Mouse (Mus musculus): ENCODE measurements at regions not wholly inside any gene's neighbourhood (a gene's known extent, or its start where the extent isn't known, plus 50 kb on each side); places are given as distances from the start of the nearest gene placed in this dataset.

GRCm38 (mm10) chr13:90424541-90424940 lies 335.1 kb upstream of the Xrcc4 start:
- WGBS (ENCODE audit: insufficient replicate concordance), result 84% methylated on average over 5 of the region's 5 CpGs
- no peak for ATAC-seq (replicated peaks; ENCODE audit: insufficient number of reproducible peaks, low FRiP score, low TSS enrichment)

GRCm38 (mm10) chr13:90420966-90421365 lies 331.6 kb upstream of the Xrcc4 start:
- ATAC-seq (replicated peaks; ENCODE audit: insufficient number of reproducible peaks, low FRiP score, low TSS enrichment), result no peak

More at GRCm38 (mm10) chr13:90424541-90424940, 335.1 kb upstream of the Xrcc4 start:
- Histone ChIP-seq H3K27me3 (ENCODE audit: control insufficient read depth, insufficient read depth, low read length) (no peaks in the 10 kb centered on the region), H3K9ac (ENCODE audit: low read depth, low read length) (no peak overlapping the region), H3K4me1 (ENCODE audit: control insufficient read depth, insufficient read depth, low read length) (no peaks in the 10 kb centered on the region), H3K4me3 (ENCODE audit: low read depth, low read length) (no peak overlapping the region), H3K4me2 (no peak overlapping the region), H3K9me3 (replicated peaks; ENCODE audit: control insufficient read depth, low read length) (0 out of 2 replicates have a peak, but pooled peaks cover 1% of the 10 kb centered on the region), H3K36me3 (ENCODE audit: control insufficient read depth, insufficient read depth, low read length) (no peaks in the 10 kb centered on the region), H3K27ac (ENCODE audit: low read depth, low read length) (no peak overlapping the region)

GRCm38 (mm10) chr13:90404392-90404791 lies 315.0 kb upstream of the Xrcc4 start:
- Histone ChIP-seq H3K9me3 (replicated peaks; ENCODE audit: control insufficient read depth, low read length) (no peaks in the 10 kb centered on the region), H3K4me2 (no peak overlapping the region), H3K4me1 (ENCODE audit: control insufficient read depth, insufficient read depth, low read length) (no peaks in the 10 kb centered on the region), H3K27ac (ENCODE audit: low read depth, low read length) (no peak overlapping the region), H3K27me3 (ENCODE audit: control insufficient read depth, insufficient read depth, low read length) (no peaks in the 10 kb centered on the region), H3K36me3 (ENCODE audit: control insufficient read depth, insufficient read depth, low read length) (no peaks in the 10 kb centered on the region), H3K4me3 (ENCODE audit: low read depth, low read length) (no peak overlapping the region), H3K9ac (ENCODE audit: low read depth, low read length) (no peak overlapping the region)
- WGBS (ENCODE audit: insufficient replicate concordance), result 84% methylated on average over 4 of the region's 4 CpGs
- ATAC-seq (replicated peaks; ENCODE audit: insufficient number of reproducible peaks, low FRiP score, low TSS enrichment), result no peak

More at GRCm38 (mm10) chr13:90420966-90421365, 331.6 kb upstream of the Xrcc4 start:
- Histone ChIP-seq H3K4me1 (ENCODE audit: control insufficient read depth, insufficient read depth, low read length) (0 out of 2 replicates have a peak, but pooled peaks cover 3% of the 10 kb centered on the region), H3K4me3 (ENCODE audit: low read depth, low read length) (no peak overlapping the region), H3K9me3 (replicated peaks; ENCODE audit: control insufficient read depth, low read length) (no peaks in the 10 kb centered on the region), H3K4me2 (no peak overlapping the region), H3K36me3 (ENCODE audit: control insufficient read depth, insufficient read depth, low read length) (no peaks in the 10 kb centered on the region), H3K9ac (ENCODE audit: low read depth, low read length) (no peak overlapping the region), H3K27me3 (ENCODE audit: control insufficient read depth, insufficient read depth, low read length) (no peaks in the 10 kb centered on the region), H3K27ac (ENCODE audit: low read depth, low read length) (no peak overlapping the region)
- WGBS (ENCODE audit: insufficient replicate concordance), result 64% methylated on average over 4 of the region's 4 CpGs

GRCm38 (mm10) chr13:90402061-90402460 lies 312.7 kb upstream of the Xrcc4 start:
- H3K9me3 ChIP-seq (replicated peaks; ENCODE audit: control insufficient read depth, low read length), result no peaks in the 10 kb centered on the region
- H3K36me3 ChIP-seq (ENCODE audit: control insufficient read depth, insufficient read depth, low read length), result no peaks in the 10 kb centered on the region
- no peak overlapping the region for H3K9ac ChIP-seq (ENCODE audit: low read depth, low read length)
- no peak overlapping the region for H3K4me2 ChIP-seq
- no peaks in the 10 kb centered on the region for H3K27me3 ChIP-seq (ENCODE audit: control insufficient read depth, insufficient read depth, low read length)
- ATAC-seq (replicated peaks; ENCODE audit: insufficient number of reproducible peaks, low FRiP score, low TSS enrichment), result no peak
- no peak overlapping the region for H3K27ac ChIP-seq (ENCODE audit: low read depth, low read length)
- H3K4me3 ChIP-seq (ENCODE audit: low read depth, low read length), result no peak overlapping the region
- WGBS (ENCODE audit: insufficient replicate concordance), result 59% methylated on average over 1 of the region's 1 CpGs
- no peaks in the 10 kb centered on the region for H3K4me1 ChIP-seq (ENCODE audit: control insufficient read depth, insufficient read depth, low read length)

- no peak overlapping the region for H3K4me2 ChIP-seq
- no peak overlapping the region for H3K9ac ChIP-seq (ENCODE audit: low read depth, low read length)
- ATAC-seq (replicated peaks; ENCODE audit: insufficient number of reproducible peaks, low FRiP score, low TSS enrichment), result no peak
- no peak overlapping the region for H3K4me3 ChIP-seq (ENCODE audit: low read depth, low read length)
- 83% methylated on average over 1 of the region's 1 CpGs for WGBS (ENCODE audit: insufficient replicate concordance)
- H3K27ac ChIP-seq (ENCODE audit: low read depth, low read length), result no peak overlapping the region
- H3K4me1 ChIP-seq (ENCODE audit: control insufficient read depth, insufficient read depth, low read length), result no peaks in the 10 kb centered on the region
- no peaks in the 10 kb centered on the region for H3K9me3 ChIP-seq (replicated peaks; ENCODE audit: control insufficient read depth, low read length)
- H3K36me3 ChIP-seq (ENCODE audit: control insufficient read depth, insufficient read depth, low read length), result no peaks in the 10 kb centered on the region
- H3K27me3 ChIP-seq (ENCODE audit: control insufficient read depth, insufficient read depth, low read length), result no peaks in the 10 kb centered on the region
These were observed 312.1 kb upstream of the Xrcc4 start for GRCm38 (mm10) chr13:90401496-90401895.

DNA sequence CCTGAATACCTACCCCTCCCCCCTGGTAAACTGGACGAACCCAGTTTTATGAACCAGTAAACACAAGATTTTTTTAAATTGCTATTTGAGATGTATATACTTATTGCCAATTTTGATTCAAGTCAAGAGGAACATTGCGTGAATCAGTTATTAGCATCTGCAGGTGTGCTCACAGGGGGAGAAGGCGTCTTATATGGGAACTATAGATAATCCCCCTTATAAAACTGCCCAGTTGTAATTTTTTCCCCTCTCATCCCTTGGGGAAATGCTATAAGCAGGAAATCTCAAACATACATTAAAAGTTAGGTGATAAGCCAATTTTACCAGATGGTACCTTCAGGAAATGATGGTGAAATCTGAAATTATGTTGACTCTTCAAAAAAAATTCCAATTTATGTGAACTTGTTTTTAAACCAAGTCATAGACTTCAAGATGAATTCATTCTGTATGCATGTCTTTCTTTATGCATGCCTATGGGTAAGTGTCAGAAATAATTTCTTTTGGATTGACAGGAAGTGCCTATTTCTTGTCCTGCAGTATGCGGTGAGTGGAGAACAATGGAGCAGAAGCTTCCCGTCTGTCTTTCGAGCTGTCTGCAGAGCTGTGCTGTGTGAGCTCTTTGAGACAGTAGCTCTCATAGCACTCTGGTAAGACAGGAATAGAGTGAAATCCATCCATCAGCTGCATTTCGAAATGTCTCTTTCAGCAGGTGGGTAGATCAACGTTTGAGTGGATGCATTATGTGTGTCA lies 306.0 kb upstream of the Xrcc4 start:
- no peak for ATAC-seq (replicated peaks; ENCODE audit: insufficient number of reproducible peaks, low FRiP score, low TSS enrichment)
- H3K4me2 ChIP-seq, result no peak overlapping the region
- no peaks in the 10 kb centered on the region for H3K36me3 ChIP-seq (ENCODE audit: control insufficient read depth, insufficient read depth, low read length)
- no peaks in the 10 kb centered on the region for H3K4me1 ChIP-seq (ENCODE audit: control insufficient read depth, insufficient read depth, low read length)
- H3K9me3 ChIP-seq (replicated peaks; ENCODE audit: control insufficient read depth, low read length), result no peaks in the 10 kb centered on the region
- H3K27ac ChIP-seq (ENCODE audit: low read depth, low read length), result no peak overlapping the region
- H3K9ac ChIP-seq (ENCODE audit: low read depth, low read length), result no peak overlapping the region
- no peaks in the 10 kb centered on the region for H3K27me3 ChIP-seq (ENCODE audit: control insufficient read depth, insufficient read depth, low read length)
- WGBS (ENCODE audit: insufficient replicate concordance), result 69% methylated on average over 8 of the region's 8 CpGs
- no peak overlapping the region for H3K4me3 ChIP-seq (ENCODE audit: low read depth, low read length)

DNA sequence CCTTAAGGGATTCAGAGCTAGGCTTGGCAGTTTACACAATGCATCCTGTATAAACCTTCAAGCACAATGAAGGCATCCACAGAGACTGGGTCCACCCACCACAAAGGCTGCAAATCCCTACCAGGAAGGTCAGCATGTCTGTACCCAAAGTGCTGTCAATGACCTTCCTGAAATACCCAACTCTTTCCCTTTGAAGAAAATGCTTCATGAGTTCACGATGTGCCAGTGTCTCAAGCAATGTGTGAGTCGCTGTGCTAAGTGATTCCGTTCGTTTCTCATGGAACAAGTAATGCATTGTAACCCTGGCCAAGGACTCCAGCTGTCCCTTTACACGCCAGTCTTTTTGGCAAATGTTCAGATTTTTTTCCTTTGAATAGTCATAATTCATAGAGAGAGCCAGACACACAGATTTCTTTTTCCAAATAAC lies 305.4 kb upstream of the Xrcc4 start:
- H3K27ac ChIP-seq (ENCODE audit: low read depth, low read length), result no peak overlapping the region

DNA sequence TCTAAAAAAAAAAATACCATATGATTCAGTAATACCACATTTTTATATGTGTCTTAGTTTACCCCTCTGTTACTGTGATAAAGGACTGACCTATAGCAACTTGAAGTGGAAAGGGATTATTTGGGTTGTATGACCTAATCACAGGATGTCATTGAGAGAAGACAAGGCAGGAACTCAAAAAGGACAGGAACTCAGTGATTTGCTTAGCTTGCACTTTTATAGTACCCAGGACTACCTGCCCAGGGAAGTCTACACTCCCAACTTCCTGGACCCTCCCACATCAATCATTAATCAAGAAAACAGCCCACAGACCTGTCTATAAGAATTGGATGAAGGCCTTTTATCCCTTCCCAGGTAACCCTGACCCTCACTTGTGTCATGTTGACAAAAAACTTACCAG lies 303.0 kb upstream of the Xrcc4 start:
- no peak for ATAC-seq (replicated peaks; ENCODE audit: insufficient number of reproducible peaks, low FRiP score, low TSS enrichment)
- Histone ChIP-seq H3K36me3 (ENCODE audit: control insufficient read depth, insufficient read depth, low read length) (no peaks in the 10 kb centered on the region), H3K27ac (ENCODE audit: low read depth, low read length) (no peak overlapping the region), H3K9ac (ENCODE audit: low read depth, low read length) (no peak overlapping the region), H3K9me3 (replicated peaks; ENCODE audit: control insufficient read depth, low read length) (no peaks in the 10 kb centered on the region), H3K4me1 (ENCODE audit: control insufficient read depth, insufficient read depth, low read length) (peaks cover 5% of the 10 kb centered on the region; the same call in 1 of the 2 replicates), H3K27me3 (ENCODE audit: control insufficient read depth, insufficient read depth, low read length) (no peaks in the 10 kb centered on the region), H3K4me2 (no peak overlapping the region), H3K4me3 (ENCODE audit: low read depth, low read length) (no peak overlapping the region)

More for the DNA sequence above, 305.4 kb upstream of the Xrcc4 start:
- no peak; the same call in 1 of the 2 replicates for ATAC-seq (replicated peaks; ENCODE audit: insufficient number of reproducible peaks, low FRiP score, low TSS enrichment)
- no peaks in the 10 kb centered on the region for H3K27me3 ChIP-seq (ENCODE audit: control insufficient read depth, insufficient read depth, low read length)
- 64% methylated on average over 5 of the region's 5 CpGs for whole genome bisulfite sequencing (ENCODE audit: insufficient replicate concordance)
- H3K9me3 ChIP-seq (replicated peaks; ENCODE audit: control insufficient read depth, low read length), result no peaks in the 10 kb centered on the region
- no peak overlapping the region for H3K4me3 ChIP-seq (ENCODE audit: low read depth, low read length)
- H3K9ac ChIP-seq (ENCODE audit: low read depth, low read length), result no peak overlapping the region
- no peaks in the 10 kb centered on the region for H3K4me1 ChIP-seq (ENCODE audit: control insufficient read depth, insufficient read depth, low read length)
- H3K4me2 ChIP-seq, result no peak overlapping the region
- no peaks in the 10 kb centered on the region for H3K36me3 ChIP-seq (ENCODE audit: control insufficient read depth, insufficient read depth, low read length)

DNA sequence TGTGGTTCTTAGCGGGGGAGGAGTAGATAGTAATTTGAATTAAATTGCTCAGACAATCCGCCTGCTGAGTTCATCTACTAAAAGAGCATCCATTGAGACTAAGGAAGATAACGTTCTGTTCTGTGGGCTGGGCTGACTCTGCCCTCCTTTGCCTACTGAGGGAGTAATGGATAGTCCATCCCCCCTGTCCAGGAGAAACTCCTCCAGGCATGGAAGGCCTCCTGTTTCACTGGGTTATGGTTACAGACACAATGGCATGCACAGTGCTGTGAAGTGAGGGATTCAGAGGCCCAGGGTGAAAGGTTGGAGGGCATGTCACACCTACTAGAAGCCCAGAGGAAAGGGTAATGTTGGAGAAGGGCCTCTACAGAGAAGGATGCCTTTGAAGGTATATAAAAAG lies 287.2 kb upstream of the Xrcc4 start:
- Histone ChIP-seq H3K27me3 (ENCODE audit: control insufficient read depth, insufficient read depth, low read length) (no peaks in the 10 kb centered on the region), H3K9ac (ENCODE audit: low read depth, low read length) (no peak overlapping the region), H3K4me3 (ENCODE audit: low read depth, low read length) (no peak overlapping the region), H3K27ac (ENCODE audit: low read depth, low read length) (no peak overlapping the region), H3K4me1 (ENCODE audit: control insufficient read depth, insufficient read depth, low read length) (no peaks in the 10 kb centered on the region), H3K4me2 (no peak overlapping the region), H3K36me3 (ENCODE audit: control insufficient read depth, insufficient read depth, low read length) (no peaks in the 10 kb centered on the region), H3K9me3 (replicated peaks; ENCODE audit: control insufficient read depth, low read length) (no peaks in the 10 kb centered on the region)
- 73% methylated on average over 3 of the region's 3 CpGs for WGBS (ENCODE audit: insufficient replicate concordance)
- no peak for ATAC-seq (replicated peaks; ENCODE audit: insufficient number of reproducible peaks, low FRiP score, low TSS enrichment)
